Mouse (Mus musculus): ENCODE data around the gene Sh3d19.
"Not testable (repeated sequence)": the region's sequence is repeated elsewhere in the genome, so short reads cannot be mapped to it uniquely, and the experiment has no call there.

Gene Sh3d19

DNA sequence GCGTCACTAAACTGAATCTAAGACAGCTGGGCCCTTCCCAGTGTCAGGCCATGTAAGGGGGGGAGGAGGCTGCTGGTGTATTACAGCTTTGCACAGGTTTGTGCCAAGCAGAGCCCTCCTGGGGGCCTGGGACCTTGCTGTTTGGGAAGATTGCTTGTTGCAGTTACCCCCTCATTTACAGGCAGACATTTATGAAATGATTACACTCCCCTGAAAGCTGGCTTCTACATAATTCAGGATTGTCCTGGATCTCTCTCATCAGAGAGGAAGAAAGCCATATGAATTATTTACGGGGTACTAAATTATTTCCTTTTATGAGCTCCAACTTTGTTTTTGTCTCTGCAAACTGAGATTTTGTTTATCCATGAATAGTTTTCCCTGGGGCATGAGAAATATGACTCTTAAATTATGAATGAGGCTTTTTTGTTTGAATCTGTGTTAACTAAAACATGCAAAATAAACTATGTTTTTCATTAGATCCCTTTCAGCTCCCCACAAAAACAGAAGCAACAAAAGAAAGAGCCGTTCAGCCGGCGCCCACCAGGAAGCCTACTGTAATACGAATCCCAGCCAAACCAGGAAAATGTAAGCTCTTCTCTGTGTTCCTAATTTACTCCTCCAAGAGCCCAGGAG is 122.4 kb downstream of the Sh3d19 start:
- DNase-seq (ENCODE audit: low spot score in 2 of 2): no peak

DNA sequence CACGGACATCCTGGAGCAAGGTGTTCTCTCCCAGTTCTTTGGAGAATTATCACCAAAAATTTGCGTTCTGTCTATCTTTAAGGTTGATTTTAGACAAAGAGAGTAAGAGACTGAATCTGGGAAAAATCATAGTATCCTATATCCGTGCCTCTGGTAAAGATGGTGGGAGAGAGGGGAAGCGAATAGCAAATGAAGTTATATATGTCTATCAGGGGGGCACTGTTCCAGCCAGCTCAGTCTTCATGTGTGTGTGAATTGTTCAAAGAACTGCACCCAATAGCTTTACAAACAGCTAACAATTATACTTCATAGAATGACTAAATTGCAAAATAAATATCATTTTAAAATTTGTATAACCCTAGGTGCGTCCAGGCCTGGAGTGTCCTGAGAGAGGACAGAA is 123.0 kb downstream of the Sh3d19 start:
- no peak for DNase-seq (ENCODE audit: low spot score in 2 of 2)

DNA sequence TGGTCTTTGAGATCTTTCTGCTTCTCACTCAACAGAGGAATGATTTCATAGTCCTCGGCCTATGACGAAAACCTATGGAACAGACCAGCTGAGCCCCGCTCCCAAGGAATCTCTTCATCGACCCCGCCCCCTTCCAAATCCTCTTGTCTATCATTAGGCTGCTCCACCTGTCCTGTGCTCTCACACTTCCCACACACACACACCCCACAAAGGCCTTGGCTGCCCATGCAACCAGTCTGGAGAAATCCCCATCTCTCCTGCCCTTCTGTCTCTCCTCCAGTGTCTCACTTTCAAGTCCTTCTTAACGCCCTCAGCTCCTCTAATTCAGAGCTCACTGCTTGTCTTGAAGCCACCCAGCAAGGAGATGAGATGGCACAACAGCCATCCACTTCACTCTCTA is 131.0 kb downstream of the Sh3d19 start:
- no peak for DNase-seq (ENCODE audit: low spot score in 2 of 2)

DNA sequence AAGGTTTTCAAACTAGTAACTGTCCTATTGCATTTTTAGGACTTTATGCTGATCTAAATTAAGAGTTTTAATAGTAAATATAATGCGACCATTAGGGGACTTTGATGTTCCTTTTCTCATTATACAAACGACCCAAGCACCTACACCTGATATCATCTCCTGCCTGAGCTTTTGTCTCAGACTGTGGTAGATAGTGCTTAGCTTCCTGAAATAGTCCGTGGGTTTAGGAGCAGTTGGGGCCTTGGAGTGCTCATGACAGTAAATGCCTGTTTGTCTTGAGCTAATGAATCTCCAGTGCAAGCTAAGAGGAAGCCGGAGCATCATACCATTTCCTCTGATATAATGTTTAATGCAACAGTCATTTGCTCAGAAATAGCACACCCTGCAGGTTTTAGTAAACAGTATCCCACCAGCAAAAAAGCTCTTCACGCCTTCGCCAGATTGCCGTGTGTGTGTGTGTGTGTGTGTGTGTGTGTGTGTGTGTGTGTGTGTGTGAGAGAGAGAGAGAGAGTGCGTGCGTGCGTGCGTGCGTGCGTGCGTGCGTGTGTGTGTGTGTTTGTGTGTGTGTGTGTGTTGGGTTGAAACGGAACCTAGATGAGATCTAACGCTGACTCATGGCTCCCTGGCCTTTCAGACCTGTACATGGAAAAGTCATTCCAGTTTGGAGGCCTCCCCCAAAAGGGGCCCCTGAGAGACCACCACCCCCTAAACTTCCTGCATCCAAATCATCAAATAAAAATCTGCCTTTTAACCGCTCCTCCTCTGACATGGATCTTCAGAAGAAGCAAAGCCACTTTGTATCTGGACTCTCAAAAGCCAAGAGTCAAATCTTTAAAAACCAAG is 132.8 kb downstream of the Sh3d19 start:
- DNase-seq (ENCODE audit: low spot score in 2 of 2): no peak

DNA sequence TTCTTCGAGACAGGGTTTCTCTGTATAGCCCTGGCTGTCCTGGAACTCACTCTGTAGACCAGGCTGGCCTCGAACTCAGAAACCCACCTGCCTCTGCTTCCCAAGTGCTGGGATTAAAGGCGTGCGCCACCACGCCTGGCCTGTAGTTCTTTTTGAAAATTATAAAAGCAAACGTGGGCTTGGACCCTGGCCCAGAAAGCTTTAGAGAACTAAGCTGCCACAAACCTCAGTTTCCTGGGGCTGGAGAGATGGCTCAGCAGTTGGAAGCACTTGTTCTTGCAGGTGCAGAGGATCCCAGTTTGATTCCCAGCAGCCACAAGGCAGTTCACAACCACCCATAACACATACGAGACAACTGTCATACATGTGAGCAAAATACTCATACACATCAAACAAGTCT is 133.5 kb downstream of the Sh3d19 start:
- DNase-seq (ENCODE audit: low spot score in 2 of 2): not testable (repeated sequence)

DNA sequence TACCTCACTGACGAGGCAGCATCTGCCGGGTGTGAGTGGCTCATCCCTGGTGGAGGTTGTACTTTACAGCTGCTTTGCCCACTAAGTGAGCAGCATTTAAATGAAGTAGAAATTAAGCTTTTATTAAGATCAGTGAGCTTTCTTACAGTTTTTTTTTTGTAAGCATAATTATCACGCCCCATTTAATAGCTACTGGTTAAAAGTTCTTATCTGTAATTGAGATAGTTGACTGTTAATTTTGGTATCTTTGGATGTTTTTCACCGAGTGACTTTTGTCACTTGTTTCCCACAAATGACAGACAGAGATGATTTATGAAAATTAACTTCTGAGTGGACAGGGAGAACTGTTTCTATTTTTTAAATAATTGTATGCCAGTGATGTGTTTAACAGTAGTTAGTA is 134.0 kb downstream of the Sh3d19 start:
- DNase-seq (ENCODE audit: low spot score in 2 of 2): no peak

DNA sequence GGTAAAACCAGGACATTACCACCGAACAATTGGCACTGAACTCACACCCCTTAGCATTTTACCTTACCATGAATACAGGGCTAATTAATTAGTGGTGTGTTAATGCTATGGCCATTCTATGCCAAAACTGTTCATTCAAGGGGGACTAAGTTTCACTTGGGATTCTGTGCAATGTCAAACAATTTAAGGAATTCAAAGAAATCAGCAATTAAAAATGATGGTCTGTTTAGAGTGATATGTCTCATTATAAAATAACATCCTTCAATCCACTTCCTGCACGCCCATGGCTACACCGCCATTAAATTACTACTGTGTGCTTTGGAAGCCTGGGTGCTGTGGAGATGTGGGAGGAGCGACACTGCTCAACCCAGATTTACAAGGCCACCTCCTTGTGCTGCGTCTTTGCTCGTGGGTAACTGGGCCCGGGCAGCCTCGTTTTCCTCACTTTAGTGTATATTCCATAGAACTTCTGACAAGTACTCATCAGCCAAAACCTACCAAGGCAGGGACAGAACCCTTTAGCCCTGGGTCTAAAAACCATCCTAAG is 135.2 kb downstream of the Sh3d19 start:
- no peak for DNase-seq (ENCODE audit: low spot score in 2 of 2)

DNA sequence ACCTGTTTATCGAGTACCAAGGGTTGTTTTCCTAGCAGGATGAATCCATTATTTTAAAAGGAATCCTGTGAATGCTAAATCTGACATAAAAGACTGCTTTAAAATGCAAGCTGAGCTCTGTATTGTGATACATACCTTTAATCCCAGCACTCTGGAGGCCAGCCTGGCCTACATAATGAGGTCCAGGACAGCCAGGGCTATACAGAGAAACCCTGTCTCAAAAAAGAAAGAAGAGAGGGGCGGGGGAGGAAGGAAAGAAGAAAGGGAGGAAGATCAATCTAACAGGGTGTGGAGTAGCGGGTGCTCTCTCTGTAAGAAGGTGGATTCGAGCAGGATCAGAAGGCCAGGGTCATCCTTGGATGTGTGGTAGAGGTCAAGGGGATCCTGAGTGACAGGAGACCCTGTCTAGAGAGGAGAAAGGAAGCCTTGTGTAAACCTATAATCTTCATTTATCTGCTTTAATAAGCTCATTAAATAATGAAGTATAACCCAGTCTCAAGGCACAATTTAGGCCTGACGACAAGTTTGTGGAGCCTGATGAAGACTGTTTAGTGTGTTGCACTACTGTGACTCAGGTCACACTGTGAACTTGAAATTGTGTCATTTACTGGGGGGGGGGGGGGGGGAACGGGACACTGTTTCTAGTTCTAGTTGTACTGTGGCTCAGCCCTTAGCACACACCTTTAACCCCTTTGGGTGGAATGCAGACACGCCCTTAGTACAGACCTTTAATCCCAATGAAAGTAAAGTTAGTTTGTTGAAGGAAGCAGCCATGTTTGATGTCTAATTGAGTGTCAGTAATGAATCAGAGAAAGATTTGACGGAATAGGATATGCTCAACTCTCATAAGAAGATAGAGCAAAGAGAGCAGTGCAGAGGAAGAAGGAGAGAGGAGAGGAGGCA is 137.0 kb downstream of the Sh3d19 start:
- no peak for DNase-seq (ENCODE audit: low spot score in 2 of 2)

DNA sequence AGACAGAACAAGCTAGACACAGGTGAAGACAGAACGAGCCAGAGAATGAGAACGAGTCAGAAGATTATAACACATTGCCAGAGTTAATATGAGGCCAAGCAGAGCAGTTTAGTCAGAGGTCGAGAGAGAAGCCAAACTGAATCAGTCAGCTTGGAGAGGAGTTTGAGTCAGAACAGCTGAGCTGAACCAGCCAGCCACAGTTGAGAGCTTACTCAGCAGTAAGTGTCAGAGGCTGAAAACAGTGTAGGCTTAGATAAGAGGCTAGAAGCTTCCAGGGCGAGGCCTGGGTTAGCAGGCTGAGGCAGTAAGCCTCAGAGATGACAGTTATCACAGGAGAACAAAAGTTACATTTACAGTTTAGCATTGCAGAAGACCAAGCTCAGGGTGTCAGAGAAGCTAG is 137.7 kb downstream of the Sh3d19 start:
- no peak for DNase-seq (ENCODE audit: low spot score in 2 of 2)

DNA sequence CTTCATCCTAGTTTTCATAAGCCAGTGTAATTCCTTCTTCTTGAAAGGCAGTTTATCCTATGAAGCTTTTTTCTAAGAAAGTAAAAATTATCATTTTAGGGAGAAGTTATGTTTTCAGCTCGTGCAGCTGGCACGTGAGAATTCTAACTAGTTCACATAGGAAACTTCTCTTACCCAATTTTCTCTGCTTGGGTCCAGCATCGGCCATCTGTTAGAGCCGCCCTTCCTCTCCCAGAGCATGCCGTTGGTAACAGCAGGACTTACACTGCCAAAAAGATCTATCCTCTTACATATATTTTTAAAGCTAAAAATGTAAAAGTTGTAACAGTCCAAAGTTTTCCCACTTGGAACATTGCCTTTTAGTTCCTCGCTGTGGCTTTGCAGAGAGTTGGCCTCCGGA is 138.2 kb downstream of the Sh3d19 start:
- DNase-seq (ENCODE audit: low spot score in 2 of 2): peak; percentile 51 to 70

DNA sequence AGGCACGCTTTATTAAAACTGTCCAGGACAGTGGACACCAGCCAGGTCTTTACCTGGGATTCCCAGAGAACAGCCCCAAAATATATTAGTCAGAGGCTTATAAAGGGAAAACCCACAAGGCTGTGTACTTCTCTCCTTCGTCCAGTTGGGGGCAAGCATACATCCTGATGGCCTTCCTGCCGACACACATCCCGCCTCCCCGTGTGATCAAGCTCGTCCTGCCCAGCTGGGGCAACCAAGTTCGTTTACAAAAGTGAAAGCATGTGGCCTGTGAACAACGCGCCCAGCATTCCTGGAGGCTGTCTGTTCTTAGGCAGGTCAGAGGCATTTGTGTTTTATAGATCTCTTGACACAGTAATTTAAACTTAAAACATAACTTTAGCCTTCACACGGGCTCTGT is 139.2 kb downstream of the Sh3d19 start:
- no peak for DNase-seq (ENCODE audit: low spot score in 2 of 2)

DNA sequence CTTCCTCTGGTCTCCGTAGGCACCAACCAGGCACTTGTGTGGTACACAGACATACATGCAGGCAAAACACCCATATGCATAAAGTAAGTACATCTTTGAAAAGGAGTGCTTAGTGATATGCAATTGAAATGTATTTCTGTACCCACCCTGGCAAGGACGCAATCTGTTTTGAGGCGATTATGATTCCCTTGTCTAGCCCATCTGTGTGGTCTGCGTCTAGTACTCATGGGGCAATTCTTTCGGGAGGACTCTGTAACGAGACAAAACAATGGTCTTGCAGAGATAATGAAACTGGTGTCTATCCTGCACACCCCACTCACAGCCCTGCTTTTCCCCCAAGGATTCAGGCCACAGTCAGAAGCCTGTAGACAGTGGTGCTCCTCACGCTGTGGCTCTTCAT is 141.9 kb downstream of the Sh3d19 start:
- DNase-seq (ENCODE audit: low spot score in 2 of 2): no peak

DNA sequence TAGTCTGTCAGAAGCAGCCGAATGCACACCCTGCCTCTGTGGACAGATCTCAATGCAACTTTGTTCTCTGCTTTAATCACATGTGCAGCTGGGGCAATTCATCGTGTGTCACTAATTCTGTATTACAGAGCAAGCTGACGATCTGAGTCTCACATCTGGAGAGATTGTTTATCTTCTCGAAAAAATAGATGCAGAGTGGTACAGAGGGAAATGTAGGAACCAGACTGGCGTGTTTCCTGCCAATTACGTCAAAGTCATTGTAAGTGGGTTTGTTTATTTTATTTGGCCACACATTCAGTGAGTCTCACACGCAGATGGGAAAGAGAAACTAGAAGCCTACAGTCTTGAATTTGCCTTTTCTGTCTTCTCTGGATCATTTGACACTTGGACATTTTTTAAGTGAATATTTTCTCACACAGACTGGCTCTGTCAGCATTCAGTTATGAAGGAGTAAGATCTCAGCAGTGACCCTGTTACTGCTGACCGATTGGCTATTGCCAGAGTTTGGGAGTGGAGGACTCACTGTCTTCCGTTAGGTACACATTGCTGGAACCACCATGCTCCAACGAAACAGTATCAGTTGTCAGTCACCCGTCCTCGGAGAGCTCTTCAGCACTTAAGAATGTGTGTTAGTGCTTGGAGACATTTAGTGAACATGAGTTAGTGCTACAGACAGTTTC is 143.9 kb downstream of the Sh3d19 start:
- DNase-seq (ENCODE audit: low spot score in 2 of 2): peak in 1 of 2 experiments; percentile 45

DNA sequence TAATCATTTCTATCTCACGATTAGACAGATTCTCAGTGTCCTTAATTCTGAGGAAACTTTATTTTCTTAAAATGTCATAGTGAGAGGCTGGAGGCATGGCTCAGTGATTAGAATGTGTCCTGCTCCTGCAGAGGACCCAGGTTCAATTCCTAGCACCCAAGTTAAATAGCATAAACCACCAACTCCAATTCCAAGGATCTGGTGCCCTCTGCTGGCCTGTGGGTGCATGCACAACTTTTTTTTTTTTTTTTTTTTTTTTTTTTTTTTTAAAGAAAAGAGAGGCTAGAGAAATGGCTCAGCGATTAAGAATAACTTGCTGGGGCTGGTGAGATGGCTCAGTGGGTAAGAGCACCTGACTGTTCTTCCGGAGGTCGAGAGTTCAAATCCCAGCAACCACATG is 146.0 kb downstream of the Sh3d19 start:
- no peak for DNase-seq (ENCODE audit: low spot score in 2 of 2)

DNA sequence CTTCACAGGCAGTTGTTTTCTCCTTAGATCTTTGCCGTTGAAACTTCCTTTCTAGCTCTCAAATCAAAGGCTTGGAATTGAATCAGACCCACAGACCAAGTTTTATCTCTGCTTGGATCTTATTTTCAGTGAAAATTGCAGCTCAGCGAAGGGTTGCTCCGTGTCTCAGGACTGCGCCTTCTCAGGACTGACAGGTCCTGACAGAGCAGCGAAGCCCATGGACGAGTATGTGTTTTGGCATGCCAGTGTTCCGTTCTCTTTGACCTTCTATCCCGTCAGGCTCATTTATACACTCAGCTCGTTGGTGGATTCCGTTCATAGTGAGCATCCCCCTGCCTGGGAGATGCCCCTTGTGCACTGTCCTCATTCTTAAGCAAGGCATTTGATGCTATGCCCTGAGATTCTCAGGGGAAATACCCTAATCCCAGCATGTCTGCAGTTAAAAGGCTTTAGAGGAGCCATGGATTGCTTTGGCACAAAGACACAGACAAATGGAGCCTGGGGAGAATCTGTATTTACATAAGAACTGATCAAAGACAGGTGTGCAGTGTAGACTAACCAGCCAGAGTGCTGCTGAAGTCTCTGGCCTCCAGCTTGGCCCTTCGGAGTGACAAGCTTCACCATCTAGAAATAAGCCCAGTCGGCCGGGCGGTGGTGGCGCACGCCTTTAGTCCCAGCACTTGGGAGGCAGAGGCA is 148.5 kb downstream of the Sh3d19 start:
- DNase-seq (ENCODE audit: low spot score in 2 of 2): no peak

DNA sequence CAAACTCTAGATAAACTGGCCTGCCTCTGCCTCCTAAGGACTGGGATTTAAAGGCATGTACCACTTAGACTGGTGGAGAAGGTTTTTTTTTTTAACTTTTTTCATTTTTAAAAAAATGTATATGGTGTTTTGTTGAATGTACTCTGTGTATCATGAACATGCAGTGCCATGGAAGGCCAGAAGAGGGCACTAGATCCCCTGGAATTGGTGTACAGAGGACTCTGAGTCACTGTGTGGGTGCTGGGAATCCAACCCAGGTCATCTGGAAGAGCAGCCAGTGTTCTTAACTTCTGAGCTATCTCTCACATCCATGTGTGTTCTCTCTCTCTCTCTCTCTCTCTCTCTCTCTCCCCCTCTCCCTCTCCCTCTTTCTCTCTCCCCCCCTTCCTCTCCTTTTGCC is 151.2 kb downstream of the Sh3d19 start:
- no peak for DNase-seq (ENCODE audit: low spot score in 2 of 2)

DNA sequence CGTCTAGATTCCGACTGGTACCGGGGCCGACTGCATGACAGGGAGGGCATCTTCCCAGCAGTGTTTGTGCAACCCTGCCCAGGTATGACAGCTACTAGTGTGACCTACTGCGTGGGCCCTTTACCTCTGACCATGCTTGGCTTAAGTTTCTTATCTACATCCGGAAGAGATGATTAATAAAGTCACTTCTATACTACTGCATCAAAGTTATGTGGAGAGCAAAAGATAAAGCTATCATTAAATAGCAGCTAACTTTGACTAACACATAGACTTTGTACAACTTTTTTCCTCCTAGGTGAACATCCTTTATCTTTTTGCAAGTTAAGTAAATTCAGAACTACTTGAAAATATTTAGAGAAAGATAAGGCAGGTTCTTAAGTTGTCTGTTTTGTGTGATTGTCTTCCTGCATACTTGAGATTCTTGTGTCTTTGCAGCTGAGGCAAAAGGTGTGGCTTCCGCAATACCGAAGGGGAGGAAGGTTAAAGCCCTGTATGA is 152.4 kb downstream of the Sh3d19 start:
- no peak for DNase-seq (ENCODE audit: low spot score in 2 of 2)

DNA sequence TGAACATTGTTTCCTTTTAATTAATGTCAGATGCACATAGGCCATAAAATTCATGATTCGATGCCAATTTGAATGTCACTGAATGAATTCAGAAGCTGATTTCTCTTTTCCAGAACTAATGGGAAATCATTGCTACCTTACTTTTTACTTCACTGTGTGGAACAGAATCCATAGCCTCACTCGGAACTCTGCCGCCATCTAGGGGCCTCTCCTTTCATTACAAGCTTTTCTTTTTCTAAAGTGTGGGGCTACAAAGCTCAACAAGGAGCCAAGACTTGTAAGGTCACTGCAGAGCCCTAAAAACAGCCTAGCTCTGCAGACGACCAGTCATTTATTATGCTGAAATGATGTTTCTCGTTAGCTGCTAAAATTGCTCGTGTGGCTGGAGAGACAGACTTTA is 158.8 kb downstream of the Sh3d19 start:
- peak; percentile 75 to 86 for DNase-seq (ENCODE audit: low spot score in 2 of 2)

DNA sequence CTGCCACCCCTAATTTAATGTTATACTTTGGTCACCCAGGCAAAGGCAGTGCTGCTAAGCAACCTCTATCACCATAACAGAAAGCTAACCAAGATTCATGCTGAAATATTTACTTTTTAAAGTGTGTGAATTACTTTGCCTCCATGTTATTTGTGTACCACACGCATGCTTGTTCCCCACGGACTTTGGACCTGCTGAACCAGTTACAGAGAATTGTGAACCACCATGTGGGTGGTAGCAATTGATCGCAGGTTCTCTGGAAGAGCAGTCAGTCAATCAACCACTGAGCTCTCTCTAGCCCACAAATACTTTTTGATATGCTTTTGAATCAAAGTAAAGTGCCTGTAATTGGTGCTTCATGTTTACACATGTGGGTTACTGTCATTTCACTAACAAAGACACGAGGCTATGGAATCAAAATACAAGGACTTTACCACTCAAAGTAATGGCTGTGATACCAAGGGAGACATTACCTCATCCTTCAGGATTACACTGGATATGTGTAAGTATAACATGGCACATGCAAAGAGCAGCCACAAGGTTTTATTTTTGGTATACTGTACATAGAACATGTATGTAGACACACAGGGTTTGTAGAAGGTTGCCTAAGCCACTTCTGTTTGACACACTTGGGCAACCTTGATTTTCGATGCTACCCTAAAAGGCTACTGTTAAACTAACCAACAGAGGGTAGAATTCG is 164.2 kb downstream of the Sh3d19 start:
- no peak for DNase-seq (ENCODE audit: low spot score in 2 of 2)

DNA sequence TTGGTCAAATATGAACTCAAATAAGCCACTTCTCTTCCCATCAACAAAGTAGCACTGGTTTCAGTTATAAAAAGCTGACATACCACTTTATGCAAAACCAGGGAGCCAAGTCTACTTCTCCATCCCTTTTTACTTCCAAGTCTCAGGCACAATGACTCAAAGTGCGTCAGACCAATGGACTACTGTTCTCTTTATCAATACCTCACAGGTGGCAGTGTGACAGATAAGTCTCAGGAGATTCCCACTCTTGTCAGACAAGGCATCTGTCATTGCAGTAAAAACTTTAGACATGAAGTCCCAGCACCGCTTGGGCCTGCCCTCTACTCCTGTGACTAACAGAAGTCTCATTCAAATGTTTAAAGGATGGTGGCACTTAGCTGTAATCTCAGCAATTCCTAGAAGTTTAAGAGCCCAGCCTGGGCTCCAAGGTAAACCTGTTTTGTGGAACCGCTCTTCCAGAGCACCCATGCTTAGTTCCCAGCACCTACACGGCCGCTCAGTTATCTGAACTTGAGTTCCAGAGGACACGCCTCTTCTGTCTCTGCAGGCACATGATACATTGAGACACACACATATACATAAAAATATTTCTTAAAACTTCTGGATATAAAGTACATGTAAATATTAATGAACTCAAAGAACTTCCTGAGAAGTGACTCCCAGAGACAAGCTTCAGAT is 165.1 kb downstream of the Sh3d19 start:
- no peak for DNase-seq (ENCODE audit: low spot score in 2 of 2)

Measured in right cerebral cortex, postnatal 10 days (tissue).